Comparison of ENCODE assay signal across 27 mouse cellular contexts in the genomic region with DNA sequence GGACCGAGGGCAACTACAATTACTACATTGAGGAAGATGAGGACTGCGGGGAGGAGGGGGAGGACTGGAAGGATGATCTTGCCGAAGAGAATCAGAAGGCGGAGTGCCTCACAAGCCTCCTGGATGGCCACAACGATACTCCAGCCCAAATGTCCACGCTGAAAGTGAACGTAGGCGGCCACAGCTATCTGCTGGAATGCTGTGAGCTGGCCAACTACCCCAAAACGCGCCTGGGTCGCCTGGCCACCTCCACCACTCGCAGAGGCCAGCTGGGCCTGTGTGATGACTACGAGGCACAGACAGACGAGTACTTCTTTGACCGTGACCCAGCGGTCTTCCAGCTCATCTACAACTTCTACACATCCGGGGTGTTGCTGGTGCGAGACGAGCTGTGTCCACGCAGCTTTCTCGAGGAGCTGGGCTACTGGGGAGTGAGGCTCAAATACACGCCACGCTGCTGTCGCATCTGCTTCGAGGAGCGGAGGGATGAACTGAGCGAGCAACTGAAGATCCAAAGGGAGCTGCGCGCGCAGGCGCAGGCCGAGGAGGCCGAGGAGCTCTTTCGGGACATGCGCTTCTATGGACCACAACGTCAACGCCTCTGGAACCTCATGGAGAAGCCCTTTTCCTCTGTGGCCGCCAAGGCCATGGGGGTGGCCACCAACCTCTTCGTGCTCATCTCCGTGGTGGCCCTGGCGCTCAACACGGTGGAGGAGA. TPM values are rescaled to one million over a fixed set of nuclear protein-coding genes. Genes with fewer than 3 reads are reported as not detected.
DNase-seq lines count a peak whose midpoint lies in the region; ATAC-seq and TF ChIP-seq lines count a peak whose summit lies in the region.
"Had no signal": no experiment of that assay in that cellular context is flagged by ENCODE, and none has a peak within 500 bp of the region (broad histone marks: within the 10 kb centered on the region; RNA-seq: fewer than 3 reads in every experiment).

No protein-coding gene starts in this region.

- no peaks in the 10 kb centered on the region for H3K27me3 ChIP-seq in testis, adult 2 months (ENCODE audit: control insufficient read depth, insufficient read depth, low read length)
- H3K27me3 ChIP-seq in heart, embryonic 10.5 days (ENCODE audit: insufficient read depth, poor library complexity, severe bottlenecking) = no peaks in the 10 kb centered on the region
- H3K27me3 ChIP-seq in kidney, embryonic 14.5 days (ENCODE audit: control insufficient read depth, insufficient read depth, low read length) = no peaks in the 10 kb centered on the region
- H3K27me3 ChIP-seq: embryonic facial prominence, embryonic 13.5 days; midbrain, embryonic 13.5 days; neural tube, embryonic 15.5 days; stomach, embryonic 15.5 days had no signal

- H3K36me3 ChIP-seq in testis, adult 2 months (ENCODE audit: control insufficient read depth, insufficient read depth, low read length) = no peaks in the 10 kb centered on the region
- H3K36me3 ChIP-seq in heart, embryonic 10.5 days = no peaks in the 10 kb centered on the region
- H3K36me3 ChIP-seq in kidney, embryonic 14.5 days (ENCODE audit: control insufficient read depth, insufficient read depth, low read length) = no peaks in the 10 kb centered on the region
- H3K36me3 ChIP-seq: embryonic facial prominence, embryonic 13.5 days; midbrain, embryonic 13.5 days; neural tube, embryonic 15.5 days; stomach, embryonic 15.5 days had no signal

- H3K4me2 ChIP-seq in kidney, embryonic 14.5 days (replicated peaks; ENCODE audit: low read depth, low read length) = no peak overlapping the region
- H3K4me2 ChIP-seq: embryonic facial prominence, embryonic 13.5 days; lung, embryonic 14.5 days; midbrain, embryonic 13.5 days; neural tube, embryonic 15.5 days; stomach, embryonic 15.5 days had no signal

- no peaks in the 10 kb centered on the region for H3K9me3 ChIP-seq in heart, embryonic 10.5 days
- H3K9me3 ChIP-seq in kidney, embryonic 14.5 days (ENCODE audit: control insufficient read depth, low read length) = no peaks in the 10 kb centered on the region
- H3K9me3 ChIP-seq: embryonic facial prominence, embryonic 13.5 days; midbrain, embryonic 13.5 days; neural tube, embryonic 15.5 days; stomach, embryonic 15.5 days had no signal

- H3K4me1 ChIP-seq in testis, adult 2 months (ENCODE audit: control insufficient read depth, insufficient read depth, low read length) = peaks cover 14% of the 10 kb centered on the region
- peaks cover 12% of the 10 kb centered on the region for H3K4me1 ChIP-seq in heart, embryonic 10.5 days
- no peaks in the 10 kb centered on the region; the same call in 1 of the 2 replicates for H3K4me1 ChIP-seq in kidney, embryonic 14.5 days (ENCODE audit: control insufficient read depth, insufficient read depth, low read length)
- H3K4me1 ChIP-seq: neural tube, embryonic 15.5 days; stomach, embryonic 15.5 days had no signal

- DNase-seq in heart, adult 18-20 months = peak; percentile 29 to 39
- DNase-seq in heart, adult 8-10 months (ENCODE audit: low spot score) = no peak
- DNase-seq in testis, postnatal 10 days (ENCODE audit: low spot score) = no peak
- DNase-seq in heart, embryonic 10.5 days (ENCODE audit: low spot score) = no peak
- DNase-seq: adrenal gland, postnatal 14 days; B cell, adult 2 months; kidney, adult 2 months; kidney, postnatal 36 days; layer of hippocampus, adult 9-11 months; left cerebral cortex, postnatal 4 days; lung, embryonic 14.5 days; lung, postnatal 4 days; thymus, postnatal 14 days had no signal

- 89% methylated on average over 42 of the region's 42 CpGs for WGBS in heart, embryonic 10.5 days
- 96% methylated on average over 42 of the region's 42 CpGs for WGBS in kidney, embryonic 14.5 days

- peak overlapping the region; percentile 82 for H3K4me3 ChIP-seq in testis, adult 2 months (ENCODE audit: control insufficient read depth, low read depth, low read length)
- H3K4me3 ChIP-seq in heart, embryonic 10.5 days = no peak overlapping the region
- H3K4me3 ChIP-seq in kidney, embryonic 14.5 days (ENCODE audit: low read length) = no peak overlapping the region
- H3K4me3 ChIP-seq: embryonic facial prominence, embryonic 13.5 days; left cerebral cortex, adult 2 months; midbrain, embryonic 13.5 days; neural tube, embryonic 15.5 days; stomach, embryonic 15.5 days had no signal

- no peak for ATAC-seq in megakaryocyte progenitor cell, adult 5-6 weeks (replicated peaks; ENCODE audit: poor library complexity)
- no peak for ATAC-seq in kidney, embryonic 14.5 days (ENCODE audit: low FRiP score, low TSS enrichment)
- ATAC-seq in monocyte, adult 5-6 weeks (replicated peaks; ENCODE audit: insufficient number of reproducible peaks, low FRiP score, low TSS enrichment, poor library complexity, severe bottlenecking) = no peak
- ATAC-seq: forebrain, embryonic 16.5 days; hindbrain, embryonic 16.5 days; midbrain, embryonic 13.5 days; Patski had no signal

- TF ChIP-seq POLR2A in testis, adult 2 months (IDR thresholded peaks at IDR 0.05; ENCODE audit: control insufficient read depth, low read depth, low read length) = peak; percentile 73

- H3K27ac ChIP-seq in testis, adult 2 months (ENCODE audit: control insufficient read depth, insufficient read depth, low read depth, low read length) = peak overlapping the region; percentile 73; the same call in 1 of the 2 replicates
- H3K27ac ChIP-seq in heart, embryonic 10.5 days = peak overlapping the region; percentile 4; the same call in 1 of the 2 replicates
- no peak overlapping the region for H3K27ac ChIP-seq in kidney, embryonic 14.5 days (ENCODE audit: low read depth, low read length)
- H3K27ac ChIP-seq: embryonic facial prominence, embryonic 13.5 days; left cerebral cortex, adult 2 months; midbrain, embryonic 13.5 days; neural tube, embryonic 15.5 days; stomach, embryonic 15.5 days had no signal

- no peak for TF ChIP-seq CTCF in testis, adult 2 months (IDR thresholded peaks at IDR 0.05; ENCODE audit: control insufficient read depth, insufficient read depth, insufficient replicate concordance, low read depth, low read length)

- H3K9ac ChIP-seq in kidney, embryonic 14.5 days (ENCODE audit: low read depth, low read length) = no peak overlapping the region
- H3K9ac ChIP-seq: embryonic facial prominence, embryonic 13.5 days; lung, embryonic 14.5 days; midbrain, embryonic 13.5 days; neural tube, embryonic 15.5 days; stomach, embryonic 15.5 days had no signal

RNA-seq across cellular contexts. Expression of a gene that starts 0.7 kb away (rescaled TPM):
- total RNA-seq in heart, adult 18-20 months (2021) = 1 to 10 TPM; 3.6 to 6.0 TPM
- 1 to 10 TPM; 5.8 to 7.2 (median 6.2) TPM for total RNA-seq in heart, adult 8-10 months (2022)
- 0.13 and 0.17 TPM in 2 replicates for polyA plus RNA-seq in testis, adult 2 months (2012; rRNA removed)
- polyA plus RNA-seq in heart, embryonic 10.5 days (2016; fragmentation: Nextera tagmentation; extraction: Ambion mirVana) = 0.14 and 0.22 TPM in 2 replicates
- total RNA-seq in megakaryocyte progenitor cell, adult 5-6 weeks (2015) = not detected in 2 replicates
- total RNA-seq in megakaryocyte progenitor cell, adult 5-6 weeks (2017) = not detected in 2 replicates
- polyA plus RNA-seq in kidney, embryonic 14.5 days (2014; fragmentation: Nextera tagmentation; extraction: Ambion mirVana) = 0.19 and 0.62 TPM in 2 replicates
- not detected in 3 replicates for total RNA-seq in monocyte, adult 5-6 weeks (2017)
- total RNA-seq: granulocyte monocyte progenitor cell, adult 5-6 weeks; left cerebral cortex, adult 2 months; liver, adult 2 months had no signal
- polyA plus RNA-seq: forebrain, embryonic 16.5 days; liver, adult 2 months; lung, embryonic 14.5 days; midbrain, embryonic 13.5 days; neural tube, embryonic 15.5 days; Patski had no signal

Comparison
In these comparisons a context has a peak if more than half of its experiments do, and no peak if none do; other contexts are left out.
1. DNase-seq: peak in heart, adult 18-20 months (2 of 2); none in heart, adult 8-10 months (single experiment), testis, postnatal 10 days (single experiment) and heart, embryonic 10.5 days (single experiment).